Mouse (Mus musculus): Measurements from ENCODE around the gene Flrt2. TPM values are rescaled to one million over a fixed set of nuclear protein-coding genes. Genes with fewer than 3 reads are reported as not detected.

The Flrt2 gene
- polyA plus RNA-seq, 1 experiment from 2014 or later = 59.8 TPM

- Histone ChIP-seq H3K9ac (no peak overlapping the region), H3K4me1 (peaks cover 30% of the 10 kb centered on the region), H3K4me2 (replicated peaks) (no peak overlapping the region), H3K27me3 (no peaks in the 10 kb centered on the region), H3K4me3 (no peak overlapping the region), H3K9me3 (no peaks in the 10 kb centered on the region), H3K36me3 (peaks cover 10% of the 10 kb centered on the region; the same call in 1 of the 2 replicates), H3K27ac (no peak overlapping the region)
- WGBS = 90% methylated on average over 5 of the region's 5 CpGs
- ATAC-seq (ENCODE audit: low FRiP score, low read depth) = no peak
Measured at GRCm38 (mm10) chr12:95739739-95740138, 47.7 kb downstream of the Flrt2 start.

GRCm38 (mm10) chr12:95741296-95741695, 49.3 kb downstream of the Flrt2 start:
- no peak for ATAC-seq (ENCODE audit: low FRiP score, low read depth)
- WGBS = 88% methylated on average over 11 of the region's 11 CpGs

GRCm38 (mm10) chr12:95744307-95744706, 52.3 kb downstream of the Flrt2 start:
- no peak overlapping the region for H3K4me2 ChIP-seq (replicated peaks)
- no peak overlapping the region for H3K4me3 ChIP-seq
- no peak for ATAC-seq (ENCODE audit: low FRiP score, low read depth)
- WGBS = 46% methylated on average over 4 of the region's 4 CpGs
- H3K27ac ChIP-seq = no peak overlapping the region
- H3K9me3 ChIP-seq = no peaks in the 10 kb centered on the region
- H3K27me3 ChIP-seq = no peaks in the 10 kb centered on the region
- H3K9ac ChIP-seq = no peak overlapping the region
- peaks cover 4% of the 10 kb centered on the region; the same call in 1 of the 2 replicates for H3K36me3 ChIP-seq
- H3K4me1 ChIP-seq = peaks cover 7% of the 10 kb centered on the region

More at GRCm38 (mm10) chr12:95741296-95741695, 49.3 kb downstream of the Flrt2 start:
- Histone ChIP-seq H3K27me3 (no peaks in the 10 kb centered on the region), H3K4me1 (peaks cover 23% of the 10 kb centered on the region), H3K9me3 (no peaks in the 10 kb centered on the region), H3K27ac (no peak overlapping the region), H3K4me2 (replicated peaks) (no peak overlapping the region), H3K36me3 (peaks cover 10% of the 10 kb centered on the region; the same call in 1 of the 2 replicates), H3K9ac (no peak overlapping the region), H3K4me3 (no peak overlapping the region)

GRCm38 (mm10) chr12:95746856-95747579, 55.0 kb downstream of the Flrt2 start:
- Histone ChIP-seq H3K9me3 (no peaks in the 10 kb centered on the region), H3K4me1 (peaks cover 7% of the 10 kb centered on the region), H3K4me3 (no peak overlapping the region), H3K36me3 (no peaks in the 10 kb centered on the region), H3K9ac (no peak overlapping the region), H3K27ac (no peak overlapping the region), H3K4me2 (replicated peaks) (no peak overlapping the region), H3K27me3 (no peaks in the 10 kb centered on the region)
- no peak for ATAC-seq (ENCODE audit: low FRiP score, low read depth)
- WGBS = 56% methylated on average over 10 of the region's 10 CpGs

GRCm38 (mm10) chr12:95748760-95749159, 56.7 kb downstream of the Flrt2 start:
- Histone ChIP-seq H3K27me3 (no peaks in the 10 kb centered on the region), H3K36me3 (no peaks in the 10 kb centered on the region), H3K27ac (no peak overlapping the region), H3K4me2 (replicated peaks) (no peak overlapping the region), H3K9ac (no peak overlapping the region), H3K4me1 (peaks cover 6% of the 10 kb centered on the region), H3K4me3 (no peak overlapping the region), H3K9me3 (no peaks in the 10 kb centered on the region)
- no peak for ATAC-seq (ENCODE audit: low FRiP score, low read depth)
- 93% methylated on average over 2 of the region's 2 CpGs for WGBS

GRCm38 (mm10) chr12:95749248-95749647, 57.2 kb downstream of the Flrt2 start:
- Histone ChIP-seq H3K36me3 (no peaks in the 10 kb centered on the region), H3K27me3 (no peaks in the 10 kb centered on the region), H3K27ac (no peak overlapping the region), H3K4me1 (peaks cover 4% of the 10 kb centered on the region), H3K9me3 (no peaks in the 10 kb centered on the region), H3K4me2 (replicated peaks) (no peak overlapping the region), H3K4me3 (no peak overlapping the region), H3K9ac (no peak overlapping the region)
- ATAC-seq (ENCODE audit: low FRiP score, low read depth) = no peak
- WGBS = 86% methylated on average over 2 of the region's 2 CpGs

- H3K9ac ChIP-seq = no peak overlapping the region
- no peaks in the 10 kb centered on the region for H3K27me3 ChIP-seq
- ATAC-seq (ENCODE audit: low FRiP score, low read depth) = no peak
- H3K9me3 ChIP-seq = 0 out of 2 replicates have a peak, but pooled peaks cover 5% of the 10 kb centered on the region
- H3K4me1 ChIP-seq = no peaks in the 10 kb centered on the region
- peaks cover 9% of the 10 kb centered on the region for H3K36me3 ChIP-seq
- H3K4me3 ChIP-seq = no peak overlapping the region
- 84% methylated on average over 5 of the region's 5 CpGs for WGBS
- no peak overlapping the region for H3K4me2 ChIP-seq (replicated peaks)
- H3K27ac ChIP-seq = no peak overlapping the region
Measured at GRCm38 (mm10) chr12:95759212-95759746, 67.3 kb downstream of the Flrt2 start.

GRCm38 (mm10) chr12:95765255-95765654, 73.2 kb downstream of the Flrt2 start:
- Histone ChIP-seq H3K27ac (no peak overlapping the region), H3K4me2 (replicated peaks) (no peak overlapping the region), H3K9ac (no peak overlapping the region), H3K4me1 (no peaks in the 10 kb centered on the region), H3K27me3 (no peaks in the 10 kb centered on the region), H3K9me3 (0 out of 2 replicates have a peak, but pooled peaks cover 2% of the 10 kb centered on the region), H3K4me3 (no peak overlapping the region), H3K36me3 (peaks cover 2% of the 10 kb centered on the region)
- 59% methylated on average over 4 of the region's 4 CpGs for WGBS
- ATAC-seq (ENCODE audit: low FRiP score, low read depth) = no peak

- ATAC-seq (ENCODE audit: low FRiP score, low read depth) = no peak
- WGBS = 72% methylated on average over 2 of the region's 2 CpGs
- H3K9ac ChIP-seq = no peak overlapping the region
- H3K4me1 ChIP-seq = peaks cover 2% of the 10 kb centered on the region
- H3K4me3 ChIP-seq = no peak overlapping the region
- H3K27ac ChIP-seq = no peak overlapping the region
- no peaks in the 10 kb centered on the region for H3K36me3 ChIP-seq
- no peak overlapping the region for H3K4me2 ChIP-seq (replicated peaks)
- no peaks in the 10 kb centered on the region for H3K9me3 ChIP-seq
- no peaks in the 10 kb centered on the region for H3K27me3 ChIP-seq
Measured at GRCm38 (mm10) chr12:95769041-95769440, 77.0 kb downstream of the Flrt2 start.

- H3K27ac ChIP-seq = no peak overlapping the region
- H3K4me2 ChIP-seq (replicated peaks) = no peak overlapping the region
- H3K4me3 ChIP-seq = no peak overlapping the region
- peaks cover 14% of the 10 kb centered on the region for H3K4me1 ChIP-seq
- no peaks in the 10 kb centered on the region for H3K36me3 ChIP-seq
- 73% methylated on average over 3 of the region's 3 CpGs for WGBS
- no peaks in the 10 kb centered on the region for H3K9me3 ChIP-seq
- H3K9ac ChIP-seq = no peak overlapping the region
- no peaks in the 10 kb centered on the region for H3K27me3 ChIP-seq
- no peak for ATAC-seq (ENCODE audit: low FRiP score, low read depth)
Measured at GRCm38 (mm10) chr12:95770251-95770650, 78.2 kb downstream of the Flrt2 start.

GRCm38 (mm10) chr12:95790146-95790545, 98.1 kb downstream of the Flrt2 start:
- Histone ChIP-seq H3K4me1 (no peaks in the 10 kb centered on the region), H3K4me2 (replicated peaks) (no peak overlapping the region), H3K27ac (no peak overlapping the region), H3K9me3 (no peaks in the 10 kb centered on the region), H3K4me3 (no peak overlapping the region), H3K9ac (no peak overlapping the region), H3K36me3 (peaks cover 3% of the 10 kb centered on the region; the same call in 1 of the 2 replicates), H3K27me3 (no peaks in the 10 kb centered on the region)
- WGBS = 64% methylated on average over 1 of the region's 1 CpGs
- no peak for ATAC-seq (ENCODE audit: low FRiP score, low read depth)

GRCm38 (mm10) chr12:95816660-95817059, 124.6 kb downstream of the Flrt2 start:
- no peaks in the 10 kb centered on the region for H3K9me3 ChIP-seq
- no peak overlapping the region for H3K27ac ChIP-seq
- H3K36me3 ChIP-seq = no peaks in the 10 kb centered on the region
- H3K9ac ChIP-seq = no peak overlapping the region
- no peak overlapping the region for H3K4me3 ChIP-seq
- H3K4me1 ChIP-seq = no peaks in the 10 kb centered on the region
- H3K27me3 ChIP-seq = no peaks in the 10 kb centered on the region
- no peak overlapping the region for H3K4me2 ChIP-seq (replicated peaks)
- no peak for ATAC-seq (ENCODE audit: low FRiP score, low read depth)

All from limb, embryonic 13.5 days (tissue).